Mouse (Mus musculus) cortical plate, adult 2 months (tissue): ENCODE results near the gene Ppp1r26. TPM values are rescaled to one million over a fixed set of nuclear protein-coding genes. Genes with fewer than 3 reads are reported as not detected.
A peak's percentile ranks its signal among the peaks of the same experiment; 100 is the strongest.
"Not testable (repeated sequence)": the region's sequence is repeated elsewhere in the genome, so short reads cannot be mapped to it uniquely, and the experiment has no call there.

Experiments used
- H3K27ac ChIP-seq: fragments of 200-500 bp; 2 replicates; pipeline ENCODE4 v1.5.1; 2012; ENCODE audit warnings: low read length, control low read depth, inconsistent platforms; ENCODE audit not compliant: insufficient read depth
- H3K4me1 ChIP-seq: fragments of 200-500 bp; 2 replicates; pipeline ENCODE4 v1.6.1; 2011; ENCODE audit warnings: low read length; ENCODE audit not compliant: control insufficient read depth, insufficient read depth
- H3K4me3 ChIP-seq: fragments of 200-500 bp; 2 replicates; pipeline ENCODE4 v1.5.1; 2011; ENCODE audit warnings: mild to moderate bottlenecking, low read length, control low read depth; ENCODE audit not compliant: insufficient read depth
- CTCF ChIP-seq: fragments of 200-500 bp; IDR thresholded peaks from 2 replicates; pipeline ENCODE4 v1.5.1; 2011; ENCODE audit warnings: mild to moderate bottlenecking, control low read depth, low read length; ENCODE audit not compliant: insufficient read depth; ENCODE audit errors: extremely low read depth
- POLR2A ChIP-seq: fragments of 200-500 bp; IDR thresholded peaks from 2 replicates; pipeline ENCODE4 v1.6.1; 2011; ENCODE audit warnings: mild to moderate bottlenecking, low read length, control low read depth; ENCODE audit not compliant: insufficient read depth; ENCODE audit errors: extremely low read depth
- polyA plus RNA-seq: library from polyadenylated mRNA; depleted of rRNA; stranded (reverse); fragments of >200 nt; gene quantifications from 2 replicates; pipeline ENCODE4 v1.2.3, GENCODE M21; 2012

Ppp1r26 gene
- polyA plus RNA-seq, 1 experiment = 15.3 TPM

GRCm38 (mm10) chr2:28465836-28466518 is 19.4 kb downstream of the Ppp1r26 start, which contains the start of gene 1700007K13Rik:
TSS of gene 1700007K13Rik (minus strand) at chr2:28466332.
- Histone ChIP-seq H3K4me3 (no peak within 1 kb of the TSS), H3K4me1 (peaks cover 4% of the 10 kb centered on the region; the same call in 1 of the 2 replicates), H3K27ac (no peak within 1 kb of the TSS)
- TF ChIP-seq POLR2A (no peak), CTCF (no peak)

GRCm38 (mm10) chr2:28467860-28468485 is 21.4 kb downstream of the Ppp1r26 start, which contains the start of gene Mrps2:
TSS of gene Mrps2 (plus strand) at chr2:28468066.
- Histone ChIP-seq H3K4me3 (peak within 1 kb of the TSS; percentile 70), H3K4me1 (peaks cover 4% of the 10 kb centered on the region; the same call in 1 of the 2 replicates), H3K27ac (no peak within 1 kb of the TSS)
- TF ChIP-seq CTCF (peak; percentile 58), POLR2A (peak; percentile 58; the same call in 1 of the 2 replicates)

- H3K4me3 ChIP-seq = peak overlapping the region; percentile 70
- no peak overlapping the region for H3K27ac ChIP-seq
- H3K4me1 ChIP-seq = peaks cover 4% of the 10 kb centered on the region; the same call in 1 of the 2 replicates
- no peak for TF ChIP-seq CTCF
- no peak for TF ChIP-seq POLR2A
Measured at GRCm38 (mm10) chr2:28468486-28469225, 22.1 kb downstream of the Ppp1r26 start.

GRCm38 (mm10) chr2:28469461-28469860 is 22.9 kb downstream of the Ppp1r26 start:
- peaks cover 4% of the 10 kb centered on the region; the same call in 1 of the 2 replicates for H3K4me1 ChIP-seq
- TF ChIP-seq CTCF (no peak), POLR2A (no peak)
- no peak overlapping the region for H3K4me3 ChIP-seq
- H3K27ac ChIP-seq = no peak overlapping the region

- Histone ChIP-seq H3K4me3 (no peak overlapping the region), H3K4me1 (peaks cover 4% of the 10 kb centered on the region; the same call in 1 of the 2 replicates), H3K27ac (no peak overlapping the region)
- no peak for TF ChIP-seq CTCF
- no peak for TF ChIP-seq POLR2A
Measured at GRCm38 (mm10) chr2:28470591-28470990, 24.0 kb downstream of the Ppp1r26 start.

GRCm38 (mm10) chr2:28472011-28472410 is 25.4 kb downstream of the Ppp1r26 start:
- H3K4me1 ChIP-seq, H3K27ac ChIP-seq, H3K4me3 ChIP-seq: not testable (repeated sequence)

GRCm38 (mm10) chr2:28477993-28478392 is 31.4 kb downstream of the Ppp1r26 start:
- not testable (repeated sequence) for H3K4me1 ChIP-seq, H3K4me3 ChIP-seq

GRCm38 (mm10) chr2:28479208-28480204 is 32.9 kb downstream of the Ppp1r26 start:
- TF ChIP-seq CTCF = no peak
- TF ChIP-seq POLR2A = no peak
- Histone ChIP-seq H3K4me1 (no peaks in the 10 kb centered on the region), H3K4me3 (no peak overlapping the region), H3K27ac (no peak overlapping the region)

More at GRCm38 (mm10) chr2:28477993-28478392, 31.4 kb downstream of the Ppp1r26 start:
- not testable (repeated sequence) for H3K27ac ChIP-seq

GRCm38 (mm10) chr2:28483861-28484260 is 37.3 kb downstream of the Ppp1r26 start:
- TF ChIP-seq CTCF (no peak), POLR2A (no peak)
- no peak overlapping the region for H3K27ac ChIP-seq
- no peaks in the 10 kb centered on the region for H3K4me1 ChIP-seq
- H3K4me3 ChIP-seq = no peak overlapping the region
